Mouse (Mus musculus): ENCODE data around the gene Olfr98. TPM values are rescaled to one million over a fixed set of nuclear protein-coding genes. Genes with fewer than 3 reads are reported as not detected.

Gene Olfr98
- not detected for total RNA-seq (2023)

DNA sequence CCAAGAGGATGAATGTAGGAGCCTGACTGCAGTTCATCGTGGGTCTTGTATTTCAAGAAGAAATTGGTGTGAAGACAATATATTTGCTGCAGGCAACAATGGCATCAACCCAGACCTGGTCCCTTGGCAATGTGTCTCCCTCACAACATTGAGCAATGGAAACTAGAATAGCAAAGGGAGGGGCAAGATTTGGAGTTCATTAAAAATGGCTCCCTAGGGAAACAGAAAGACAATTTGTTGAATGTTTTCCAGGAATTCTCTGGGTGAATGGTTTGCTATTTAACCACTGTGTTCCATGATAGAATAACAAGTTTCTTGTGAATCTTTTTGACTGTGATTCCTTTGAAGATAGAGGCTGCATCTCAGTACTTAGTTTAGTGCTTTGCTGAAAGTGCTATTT, at the start of gene Olfr98:
Gene Olfr98, minus strand, starts transcription at position 124 of the 400 bp plus-strand sequence.

DNA sequence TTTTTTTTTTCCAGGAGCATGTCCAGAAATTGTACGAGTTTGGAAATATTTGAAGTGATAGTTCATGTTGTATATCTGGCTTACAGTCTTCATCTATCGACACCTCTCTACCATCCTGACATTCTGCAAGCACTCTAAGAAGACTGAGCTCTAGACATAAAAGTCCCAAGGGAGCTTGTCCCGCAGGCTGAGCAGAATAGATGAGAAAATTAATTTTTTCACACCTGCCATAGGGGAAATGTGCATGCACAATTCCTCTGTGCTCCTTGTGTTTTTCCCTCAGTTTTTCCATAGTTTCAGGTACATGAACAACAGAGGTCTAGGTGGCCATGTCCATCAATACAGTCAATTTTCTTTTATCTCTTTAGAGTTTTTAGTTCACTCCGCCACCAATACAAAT, 40.7 kb upstream of the Olfr98 start, which contains the start of gene Olfr101:
Gene Olfr101, minus strand, starts transcription at position 101 of the 400 bp plus-strand sequence.

DNA sequence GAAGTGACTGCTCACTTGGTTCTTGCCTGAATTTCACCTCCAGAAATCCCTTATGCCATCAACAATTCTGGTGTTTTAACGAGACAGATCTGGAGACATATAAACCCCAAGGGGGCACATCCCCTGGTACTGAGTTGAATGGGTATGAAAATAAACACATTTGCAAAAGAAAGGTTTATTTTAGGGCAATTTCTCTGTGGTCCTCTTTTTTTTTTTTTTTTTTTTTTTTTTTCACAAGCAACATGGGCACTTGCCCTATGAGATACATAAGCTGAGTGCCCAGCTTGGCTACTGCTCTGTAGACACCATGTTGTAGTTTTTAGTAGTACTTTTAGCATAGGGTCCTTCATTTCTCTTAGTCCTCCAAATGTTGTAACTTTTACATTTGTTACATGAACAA, 19.8 kb upstream of the Olfr98 start, which contains the start of gene Olfr99:
Gene Olfr99, minus strand, starts transcription at position 101 of the 400 bp plus-strand sequence.

GRCm38 (mm10) chr17:37270058-37270701, 6.6 kb upstream of the Olfr98 start, which contains the start of gene H2-M3:
TSS of gene H2-M3 (plus strand) at chr17:37270220.

DNA sequence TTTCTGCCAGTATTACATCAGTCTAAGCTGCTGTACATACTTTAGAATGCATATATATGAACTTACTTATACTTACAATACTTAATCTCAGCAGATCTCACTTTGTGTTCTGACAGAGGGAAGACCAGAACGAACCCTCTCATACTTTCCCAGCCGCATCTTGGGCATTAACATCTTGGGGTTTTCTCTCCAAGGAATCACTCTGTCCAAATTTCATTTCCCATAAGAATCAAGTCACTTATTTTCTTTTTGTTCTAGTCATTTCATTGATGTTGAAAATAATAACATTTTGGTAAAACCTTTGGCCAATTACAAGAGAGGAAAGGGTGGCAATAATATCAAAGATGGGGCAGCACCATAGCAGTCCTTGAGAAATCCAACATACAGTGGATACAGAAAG, 26.3 kb downstream of the Olfr98 start, which contains the start of gene Olfr97:
Gene Olfr97, minus strand, starts transcription at position 101 of the 400 bp plus-strand sequence.

GRCm38 (mm10) chr17:37219846-37220245, 43.7 kb downstream of the Olfr98 start, which contains the start of gene Olfr96:
TSS of gene Olfr96 (plus strand) at chr17:37220146.

GRCm38 (mm10) chr17:37213018-37213417, 50.5 kb downstream of the Olfr98 start, which contains the start of gene Olfr95:
TSS of gene Olfr95 (minus strand) at chr17:37213118.

Other genes with a start within 250 kb of the Olfr98 start
- gene Mog, start 240.4 kb downstream of the Olfr98 start, total RNA-seq (2023), result not detected
- gene Gabbr1, start 217.8 kb downstream of the Olfr98 start, total RNA-seq (2023), result 116 TPM
- not detected for gene Olfr90, start 175.2 kb downstream of the Olfr98 start, total RNA-seq (2023)
- gene Olfr91, start 165.5 kb downstream of the Olfr98 start, total RNA-seq (2023), result not detected
- not detected for gene Olfr92, start 143.7 kb downstream of the Olfr98 start, total RNA-seq (2023)
- not detected for gene Olfr93, start 102.3 kb downstream of the Olfr98 start, total RNA-seq (2023)
- gene Ubd, start 69.9 kb downstream of the Olfr98 start, total RNA-seq (2023), result not detected
- gene Olfr94, start 62.8 kb downstream of the Olfr98 start, total RNA-seq (2023), result not detected
- not detected for gene Olfr95, start 50.6 kb downstream of the Olfr98 start, total RNA-seq (2023)
- gene Olfr96, start 43.6 kb downstream of the Olfr98 start, total RNA-seq (2023), result not detected
- not detected for gene Olfr97, start 26.4 kb downstream of the Olfr98 start, total RNA-seq (2023)
- 28.4 TPM for gene H2-M3, start 6.5 kb upstream of the Olfr98 start, total RNA-seq (2023)
- gene Olfr99, start 19.7 kb upstream of the Olfr98 start, total RNA-seq (2023), result not detected
- gene Olfr101, start 40.6 kb upstream of the Olfr98 start, total RNA-seq (2023), result not detected
- not detected for gene Olfr102, start 53.3 kb upstream of the Olfr98 start, total RNA-seq (2023)
- gene Olfr103, start 75.9 kb upstream of the Olfr98 start, total RNA-seq (2023), result not detected
- gene Olfr104-ps, start 95.8 kb upstream of the Olfr98 start, total RNA-seq (2023), result not detected
- gene Olfr105-ps, start 115.3 kb upstream of the Olfr98 start, total RNA-seq (2023), result not detected
- gene Olfr106-ps, start 126.6 kb upstream of the Olfr98 start, total RNA-seq (2023), result not detected
- not detected for gene Olfr107, start 135.5 kb upstream of the Olfr98 start, total RNA-seq (2023)
- not detected for gene Olfr108, start 181.7 kb upstream of the Olfr98 start, total RNA-seq (2023)
- gene Olfr109, start 195.2 kb upstream of the Olfr98 start, total RNA-seq (2023), result not detected
- not detected for gene H2-M2, start 219.8 kb upstream of the Olfr98 start, total RNA-seq (2023)
- not detected for gene Olfr110, start 228.7 kb upstream of the Olfr98 start, total RNA-seq (2023)
- not detected for gene Olfr111, start 244.3 kb upstream of the Olfr98 start, total RNA-seq (2023)